Mouse (Mus musculus) 3T3-L1 (cell line): ENCODE data around the gene Arhgef40.

Source experiments
- DNase-seq: peaks from one replicate; pipeline ENCODE4 v3.0.0-alpha.2; 2015; ENCODE audit warnings: low read depth, low spot score

The Arhgef40 gene

DNA sequence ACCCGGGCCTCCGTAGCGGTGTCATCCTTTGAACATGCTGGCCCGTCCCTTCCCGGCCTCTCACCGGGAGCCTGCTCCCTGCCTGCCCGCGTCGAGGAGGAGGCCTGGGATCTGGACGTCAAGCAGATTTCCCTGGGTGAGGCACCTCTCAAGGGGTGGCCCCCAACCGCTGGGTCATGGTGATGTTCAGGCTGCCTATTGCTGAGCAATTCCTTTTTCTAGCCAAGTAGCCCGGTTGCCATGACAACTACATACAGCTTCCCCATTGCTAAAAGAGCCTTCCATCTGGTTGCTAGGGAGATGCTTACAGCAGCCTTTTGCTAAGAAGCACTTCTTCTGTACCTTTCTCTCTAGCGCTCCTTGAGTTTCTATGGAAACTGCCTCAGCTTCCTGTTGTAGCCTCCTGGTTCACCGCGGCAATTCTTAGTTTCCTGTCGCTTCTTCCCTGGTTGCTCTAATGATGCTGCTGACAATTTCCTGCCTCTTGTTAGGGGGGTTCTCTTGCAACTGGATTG, 19.5 kb downstream of the Arhgef40 start:
- DNase-seq: peak; percentile 62

DNA sequence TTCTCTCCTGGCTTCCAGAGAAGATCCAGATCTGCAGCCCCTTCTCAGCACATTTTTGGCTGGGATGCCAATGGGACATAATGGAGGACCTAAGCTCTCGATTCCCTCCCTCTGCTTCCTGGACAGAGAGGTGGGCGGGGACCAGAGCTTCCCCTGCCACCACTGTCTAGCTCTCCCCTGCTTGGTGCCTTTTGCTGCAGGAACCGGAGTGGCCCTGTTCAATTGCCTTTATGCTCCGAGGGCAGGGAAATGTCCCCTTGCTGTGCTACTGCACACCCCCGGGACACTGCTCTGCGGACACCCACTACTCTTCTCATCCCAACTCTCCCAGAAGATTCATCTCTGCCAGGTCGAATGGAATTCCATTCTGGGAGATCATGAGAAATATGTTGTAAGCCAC, 20.6 kb downstream of the Arhgef40 start:
- DNase-seq: no peak

DNA sequence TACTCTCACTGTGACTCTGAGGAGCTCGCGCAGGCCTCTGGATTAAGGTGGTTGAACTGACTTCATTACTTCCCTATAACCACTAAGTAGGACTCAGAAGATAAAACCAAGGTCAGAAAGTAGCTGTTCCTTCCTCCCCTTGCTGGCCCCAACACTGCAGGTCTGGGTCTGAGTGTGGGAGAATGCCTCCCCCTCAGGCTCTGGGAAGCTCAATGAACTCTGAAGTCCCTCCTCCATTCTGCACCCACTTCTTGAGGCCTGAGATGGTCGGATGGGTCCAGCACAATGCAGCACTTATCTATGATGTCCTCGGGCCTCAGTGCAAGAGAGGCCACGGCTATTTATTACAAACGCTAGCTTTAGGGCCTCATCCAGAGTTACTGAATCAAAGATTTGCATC, 21.1 kb downstream of the Arhgef40 start:
- DNase-seq: no peak

DNA sequence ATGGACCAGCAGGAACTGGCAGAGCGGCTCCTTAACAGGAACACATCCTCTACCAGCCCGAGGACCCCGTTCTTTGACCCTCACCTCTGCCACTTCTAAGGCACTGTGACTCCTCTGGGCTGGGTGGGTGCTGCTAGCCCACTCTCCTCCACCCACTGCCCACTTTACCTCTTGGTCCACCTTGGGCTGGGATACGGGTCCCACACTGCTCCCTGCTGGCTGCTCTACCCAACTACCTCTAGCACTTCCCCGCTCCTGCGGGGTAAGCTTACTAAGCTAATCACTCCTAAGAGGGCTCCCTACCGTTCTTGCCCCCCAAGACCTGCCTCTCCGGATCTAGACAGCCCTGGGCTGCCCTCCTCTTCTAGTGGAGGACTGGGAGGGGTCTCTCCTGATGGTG, 21.7 kb downstream of the Arhgef40 start:
- DNase-seq: peak; percentile 48

DNA sequence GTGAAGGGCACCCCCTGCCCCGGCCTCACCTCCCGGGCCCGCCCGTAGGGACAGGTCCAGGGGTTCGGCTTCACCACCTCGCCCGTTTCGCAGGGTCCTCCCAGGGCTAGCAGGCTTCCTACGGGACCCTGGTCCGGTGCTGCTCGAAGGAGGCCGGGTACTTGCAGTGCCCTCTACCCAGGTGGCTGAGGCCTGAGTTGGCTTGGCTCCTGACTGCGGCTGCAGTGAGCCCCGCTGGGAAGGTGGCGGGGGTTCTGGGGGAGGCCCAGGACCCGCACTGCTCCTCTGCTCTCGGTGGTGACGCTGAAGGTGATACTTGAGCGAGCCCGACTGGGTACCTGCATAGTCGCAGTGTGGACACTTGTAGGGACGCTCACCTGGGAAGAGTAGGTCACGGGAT, 22.3 kb downstream of the Arhgef40 start:
- no peak for DNase-seq

DNA sequence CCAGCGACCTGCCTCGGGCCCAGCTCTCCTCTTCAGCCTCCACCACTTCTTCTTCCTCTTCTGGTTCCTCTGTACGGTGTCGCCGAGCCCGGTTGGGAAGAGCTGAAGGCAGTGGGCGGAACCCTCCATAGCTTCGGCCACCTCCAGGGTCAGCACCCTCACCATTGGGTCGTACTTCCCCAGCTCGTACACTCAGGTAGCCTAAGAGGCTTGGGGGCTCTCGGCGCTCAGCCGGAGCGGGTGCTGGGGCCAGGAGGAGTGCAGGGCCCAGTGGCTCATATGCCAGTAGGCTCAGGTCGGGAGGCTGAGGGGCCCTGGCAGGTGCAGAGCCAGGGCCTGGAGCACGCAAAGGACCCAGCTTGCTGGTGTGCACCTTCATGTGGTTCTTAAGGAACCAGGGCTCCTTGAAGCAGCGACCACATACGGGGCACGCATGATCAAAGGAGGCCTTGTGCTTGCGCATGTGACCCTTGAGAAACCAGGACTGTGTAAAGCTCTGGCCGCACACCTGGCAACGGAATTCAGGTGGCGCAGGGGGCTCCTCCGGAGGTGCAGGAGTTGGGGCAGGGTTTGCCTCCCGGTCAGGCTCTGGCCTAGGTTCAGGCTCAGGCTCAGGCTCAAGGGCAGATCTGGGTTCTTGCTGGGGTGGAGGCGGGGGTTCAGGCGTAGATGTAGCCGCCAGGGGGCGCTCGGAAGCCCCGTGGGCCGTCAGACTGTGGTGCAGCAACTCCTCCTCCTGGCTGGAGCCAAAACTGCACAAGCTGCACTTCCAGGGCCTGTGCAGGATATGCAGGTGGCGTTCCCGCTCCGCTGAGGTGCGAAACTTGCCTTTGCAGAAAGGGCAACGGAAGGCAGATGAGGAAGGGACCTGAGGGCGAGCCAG, 24.0 kb downstream of the Arhgef40 start:
- DNase-seq: peak; percentile 86

DNA sequence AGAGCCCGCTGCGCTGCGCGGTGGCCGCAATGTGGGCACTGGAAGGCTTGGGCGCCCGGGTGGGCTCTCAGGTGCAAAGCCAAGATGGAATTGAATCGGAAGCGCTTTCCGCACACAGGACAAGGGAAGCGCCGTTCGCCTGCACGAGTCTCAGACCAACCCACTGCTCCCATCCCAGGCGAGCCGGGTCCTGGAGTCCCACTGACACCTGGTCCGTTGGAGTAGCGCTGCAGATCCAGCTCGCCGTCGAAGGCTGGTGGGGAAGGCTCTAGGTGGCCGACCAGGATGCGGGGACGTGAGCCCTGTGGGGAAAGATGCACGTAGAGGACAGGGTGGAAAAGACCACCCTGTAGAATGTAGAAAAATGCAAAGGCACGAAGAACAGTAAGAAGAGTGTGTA, 24.8 kb downstream of the Arhgef40 start:
- DNase-seq: no peak

DNA sequence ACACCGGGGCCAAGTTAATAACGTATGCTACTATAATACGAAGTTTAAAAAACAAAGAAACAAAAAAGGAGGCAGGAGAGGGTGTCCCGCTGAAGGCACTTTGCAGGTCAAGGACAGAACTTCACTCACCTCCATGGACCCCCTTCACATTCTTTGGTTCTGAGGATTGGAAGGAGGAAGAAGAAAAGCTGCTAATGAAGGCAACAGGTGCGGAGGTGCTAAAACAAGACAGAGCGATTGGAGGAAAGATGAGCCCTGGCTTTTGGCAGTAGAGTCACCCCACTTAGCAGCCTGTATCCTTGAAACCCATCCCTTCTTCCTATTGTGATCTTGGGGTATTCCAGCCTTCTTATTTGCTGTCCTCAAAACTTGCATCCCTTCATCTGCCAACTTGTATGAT, 25.3 kb downstream of the Arhgef40 start:
- no peak for DNase-seq

DNA sequence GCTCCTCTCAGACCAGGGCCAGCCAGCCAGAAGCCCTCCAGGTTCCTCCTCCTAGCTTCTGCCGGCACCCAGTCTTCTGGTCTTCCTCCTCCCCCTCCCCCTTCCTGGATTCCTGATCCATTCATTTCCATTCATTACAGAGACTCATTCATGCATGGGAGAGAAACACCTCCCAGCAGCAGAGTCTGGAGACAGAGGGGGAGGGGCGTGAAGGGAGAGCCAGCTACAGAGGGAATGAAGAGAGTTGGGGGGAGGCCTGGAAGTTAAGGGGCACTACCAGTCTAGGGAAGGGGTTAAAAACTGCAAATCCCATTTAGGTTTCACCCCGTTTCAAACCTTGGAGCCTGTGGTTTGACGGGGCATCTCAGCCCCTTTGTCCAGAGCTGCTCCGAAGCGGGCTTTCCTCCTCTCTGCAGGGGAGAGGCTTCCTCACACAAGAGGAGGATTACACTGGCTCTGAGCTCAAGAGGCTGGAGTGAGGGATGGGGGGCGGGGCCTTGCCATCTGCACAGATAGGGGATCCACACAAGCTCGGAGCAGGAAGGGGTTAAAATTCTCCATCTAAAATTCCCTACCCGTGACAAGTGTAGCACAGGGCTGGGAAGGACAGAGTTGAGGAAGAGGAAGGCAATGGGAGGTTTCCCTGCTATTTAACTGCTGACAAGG, 26.1 kb downstream of the Arhgef40 start:
- no peak for DNase-seq

DNA sequence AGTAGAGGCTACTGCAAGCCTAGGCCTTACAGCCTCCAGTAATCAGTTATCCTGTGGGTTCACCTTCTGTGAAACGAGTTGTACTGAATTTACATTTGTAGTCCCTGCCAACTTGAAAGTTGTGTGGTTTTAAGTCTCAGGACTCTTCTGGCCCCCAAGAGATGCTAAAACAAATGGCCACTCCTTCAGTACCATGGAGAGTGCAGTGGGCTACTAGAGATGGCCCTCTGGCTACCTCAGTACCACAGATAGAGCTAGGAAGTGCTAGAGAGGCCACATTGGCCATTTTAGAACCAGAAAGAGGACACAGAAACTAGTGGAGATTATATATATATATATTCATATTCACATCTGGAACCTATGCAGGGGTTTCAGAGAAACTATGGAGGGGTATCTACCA, 27.2 kb downstream of the Arhgef40 start:
- DNase-seq: peak; percentile 40

DNA sequence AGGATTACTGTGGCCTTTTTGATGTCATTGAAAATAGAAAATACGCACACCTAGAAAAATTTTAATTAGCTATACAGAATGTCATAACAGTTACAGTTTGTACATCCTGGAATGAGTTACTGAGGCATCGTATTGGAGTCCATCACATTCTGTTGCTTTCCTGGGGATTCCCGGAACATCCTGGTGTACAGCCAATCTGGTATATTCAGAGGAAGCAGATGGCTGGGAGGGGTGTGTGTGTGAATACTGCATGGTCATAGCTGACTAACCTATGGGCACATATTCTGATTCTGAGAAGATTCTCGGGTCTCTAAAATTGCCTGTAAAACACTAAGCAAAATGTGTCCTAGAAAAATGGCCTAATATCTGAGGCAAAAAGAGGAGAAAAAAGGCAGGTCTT, 27.6 kb downstream of the Arhgef40 start:
- DNase-seq: peak; percentile 76

DNA sequence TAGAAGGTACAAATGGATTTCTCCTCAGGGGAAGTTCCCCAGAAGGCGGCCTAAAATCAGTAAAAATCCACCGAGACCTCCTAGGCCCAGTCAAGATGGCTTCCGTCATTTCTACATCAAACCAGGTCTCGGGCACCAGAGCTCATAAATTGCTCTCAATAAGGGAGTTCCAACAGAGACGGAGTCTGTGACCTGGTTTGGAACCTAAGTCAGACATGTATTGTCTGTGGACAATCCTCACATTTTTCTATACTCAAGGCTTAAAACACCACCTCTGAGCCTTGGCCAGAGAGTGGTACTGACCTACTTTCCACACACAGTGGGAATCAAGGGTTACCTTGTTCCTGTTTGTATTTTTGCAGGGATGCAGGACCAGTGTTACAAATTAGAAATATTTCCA, 28.0 kb downstream of the Arhgef40 start:
- no peak for DNase-seq

DNA sequence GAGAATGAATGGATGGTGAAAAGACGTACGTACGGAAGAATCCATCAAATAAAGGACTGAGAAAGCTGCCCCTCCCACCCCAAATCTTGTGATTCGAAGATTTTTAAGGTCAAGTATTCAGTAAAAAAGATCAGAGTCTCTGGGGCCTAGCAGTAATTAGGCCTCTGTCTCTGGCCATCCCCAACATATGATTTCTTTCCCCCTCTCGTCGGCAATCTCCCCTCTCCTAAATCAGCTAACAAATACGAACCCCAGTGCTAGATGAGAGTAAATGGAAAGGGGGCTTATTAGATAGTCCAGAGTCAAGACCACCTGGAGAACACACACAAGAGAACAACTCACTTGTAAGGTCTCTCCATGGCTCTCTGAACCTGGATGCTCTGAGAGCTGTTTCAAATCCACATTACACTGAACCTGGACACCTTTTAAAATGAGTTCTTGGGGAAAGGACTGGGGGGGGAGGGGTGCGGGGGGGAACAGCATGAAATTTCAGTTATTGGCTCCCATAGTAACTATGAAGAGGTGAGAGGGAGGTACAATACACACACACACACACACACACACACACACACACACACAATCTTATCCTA, 28.6 kb downstream of the Arhgef40 start:
- DNase-seq: no peak

DNA sequence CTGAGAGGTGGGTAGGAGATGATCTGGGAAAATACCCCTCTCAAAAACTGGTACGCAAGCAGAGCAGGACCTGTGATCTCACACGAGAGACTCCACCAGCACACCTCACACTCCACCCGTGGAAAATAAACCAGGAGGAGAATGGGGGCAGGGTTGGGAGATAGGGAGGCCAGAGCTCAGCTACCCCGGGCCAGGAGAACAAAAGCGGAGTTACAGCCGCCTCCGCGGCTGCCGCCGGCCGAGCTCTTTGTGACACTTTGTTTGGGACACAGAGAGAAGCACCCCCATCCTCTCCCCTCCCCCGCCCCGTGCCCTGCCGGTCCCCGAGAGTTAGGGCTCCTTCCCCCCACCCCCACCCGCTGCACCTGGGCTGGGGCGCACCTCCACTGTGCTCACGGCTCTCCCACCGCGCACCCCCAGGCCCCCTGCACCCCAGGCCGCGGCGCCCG, 29.3 kb downstream of the Arhgef40 start:
- DNase-seq: no peak

DNA sequence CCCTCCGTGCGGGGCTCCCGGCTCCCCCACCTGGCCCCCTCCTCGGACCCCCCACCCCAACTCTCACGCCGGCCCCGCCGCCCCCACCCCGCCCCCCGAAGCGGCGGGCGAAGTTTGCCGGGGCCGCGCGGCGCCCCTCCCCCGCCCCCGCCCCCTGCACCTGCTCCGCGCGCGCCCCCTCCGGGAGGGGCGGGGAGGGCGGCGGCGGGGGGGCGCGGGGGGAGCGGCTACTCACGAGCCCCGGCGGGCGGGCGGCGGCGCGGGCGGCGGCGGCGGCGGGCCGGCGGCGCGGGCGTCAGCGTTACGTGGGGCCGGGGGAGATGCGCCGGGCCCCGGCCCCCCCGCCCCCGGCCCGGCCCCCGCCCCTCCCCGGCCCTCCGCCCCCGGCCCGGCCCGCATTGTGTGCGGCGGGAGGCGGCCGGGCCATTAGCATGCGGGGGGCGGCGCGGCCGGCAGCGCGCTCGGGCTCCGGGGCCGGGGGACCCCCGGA, 29.8 kb downstream of the Arhgef40 start:
- no peak for DNase-seq

DNA sequence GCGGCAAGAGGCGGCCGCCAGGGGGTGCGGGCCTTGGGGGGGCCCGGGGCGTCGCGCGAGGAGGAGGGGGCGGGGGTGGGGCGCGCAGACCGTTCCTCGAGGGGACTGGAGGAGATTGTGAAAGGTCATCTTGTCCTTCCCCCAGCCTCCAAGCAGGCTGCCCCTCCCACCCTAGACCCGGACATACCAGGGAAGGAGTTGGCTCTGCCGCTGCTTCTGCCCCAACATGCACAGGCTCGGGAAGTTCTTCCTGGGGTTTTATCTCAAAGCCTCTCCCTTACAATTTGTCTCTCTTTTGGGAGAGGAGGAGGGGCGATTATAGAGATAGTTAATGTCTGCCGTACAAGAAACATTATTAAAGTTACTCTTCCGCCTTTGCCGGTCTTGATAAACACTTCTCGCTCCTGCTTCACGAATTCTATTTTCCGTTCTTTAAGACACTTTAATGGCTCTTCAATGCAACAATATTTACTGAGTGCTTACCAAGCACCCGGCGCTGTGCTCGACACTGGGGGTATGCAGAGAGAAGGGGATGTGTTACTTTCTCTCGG, 30.3 kb downstream of the Arhgef40 start:
- peak; percentile 68 for DNase-seq

DNA sequence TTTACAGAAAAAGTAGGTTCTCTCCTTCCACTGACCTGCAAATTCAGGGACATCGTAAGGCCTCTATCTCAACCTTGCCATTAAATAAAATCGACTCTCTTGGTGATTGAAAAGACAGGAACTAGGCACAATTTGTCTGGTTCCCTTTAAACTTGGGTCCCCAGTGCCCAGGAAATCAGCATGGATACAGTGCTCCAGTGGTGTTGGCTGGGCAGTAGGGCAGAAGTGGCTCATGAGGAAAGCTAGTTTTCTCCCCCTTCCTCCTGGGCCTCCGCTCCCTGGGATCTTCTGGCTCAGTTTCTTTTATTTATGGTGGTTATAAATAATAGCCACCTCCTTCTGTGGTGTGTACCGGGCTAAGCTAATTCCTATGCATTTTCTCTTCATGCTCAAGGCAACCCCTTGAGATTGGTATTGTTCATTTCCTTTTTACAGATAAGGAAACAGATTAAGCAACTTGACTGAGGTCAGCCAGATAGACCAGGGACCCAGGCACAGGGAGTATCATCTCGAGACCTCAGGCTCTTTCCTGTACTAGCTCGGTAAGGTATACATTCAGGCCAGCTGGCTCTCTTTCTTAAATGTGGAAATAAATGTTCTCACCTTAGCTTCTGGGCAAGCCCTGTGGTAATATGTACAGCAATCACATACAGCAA, 31.1 kb downstream of the Arhgef40 start, which contains the start of gene Tmem253:
TSS of gene Tmem253 (plus strand) at position 214 of the 656 bp plus-strand sequence.
- no peak for DNase-seq

DNA sequence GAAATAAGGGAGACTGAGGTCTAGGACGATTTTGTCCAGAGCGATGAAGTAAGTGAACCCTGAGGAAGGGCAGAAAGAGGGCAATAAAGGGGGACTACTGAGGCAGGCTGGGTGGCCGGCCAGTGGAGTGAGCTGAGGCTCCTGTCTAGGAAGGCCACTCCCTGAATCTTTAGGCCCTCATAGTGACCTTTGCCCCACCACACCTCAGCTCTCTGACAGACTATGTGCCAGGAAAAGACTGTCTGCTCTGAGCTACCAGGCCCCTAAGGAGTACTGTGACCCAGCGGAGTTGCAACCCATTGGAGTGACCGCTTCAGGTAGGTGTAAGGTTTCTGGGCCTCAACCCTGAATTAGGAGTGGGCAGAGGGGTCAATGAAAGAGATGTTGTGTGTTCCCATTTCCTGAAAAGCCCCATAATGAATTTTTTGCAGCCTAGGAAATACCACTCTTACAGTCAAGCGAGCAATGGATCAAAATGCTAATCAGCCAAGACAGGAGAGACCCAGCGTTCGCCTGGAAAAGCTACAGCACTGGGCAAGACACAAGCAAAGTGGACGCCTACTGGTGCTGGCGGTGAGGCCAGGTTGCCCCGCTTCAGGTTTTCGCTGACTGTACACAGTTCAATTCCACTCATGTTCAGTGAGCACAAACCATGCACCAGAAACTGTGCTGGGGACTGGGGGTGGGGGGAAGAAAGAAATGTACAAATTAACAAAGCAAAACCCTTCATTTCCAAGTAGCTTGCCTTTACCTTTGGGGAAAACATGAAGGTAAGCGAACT, 32.3 kb downstream of the Arhgef40 start:
- DNase-seq: no peak

DNA sequence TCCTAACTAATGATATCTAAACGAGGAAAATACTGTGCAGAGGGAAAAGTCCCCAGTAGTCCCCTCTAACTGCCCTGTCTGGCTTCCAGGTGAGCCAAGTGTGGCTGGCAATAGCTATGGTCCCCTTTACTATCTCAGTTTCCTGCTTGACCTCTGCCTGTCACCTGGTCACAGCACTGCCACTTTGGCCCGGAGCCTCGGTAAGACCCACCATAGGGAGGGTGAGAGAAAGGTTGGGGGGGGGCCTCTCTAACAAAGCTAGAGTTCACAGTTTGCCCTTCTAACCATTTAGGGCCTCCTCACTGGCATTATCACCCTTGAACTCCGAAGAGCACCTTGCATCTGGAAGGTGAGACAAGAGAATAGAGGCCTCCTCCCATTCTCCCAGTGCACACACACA, 33.1 kb downstream of the Arhgef40 start:
- DNase-seq: no peak

DNA sequence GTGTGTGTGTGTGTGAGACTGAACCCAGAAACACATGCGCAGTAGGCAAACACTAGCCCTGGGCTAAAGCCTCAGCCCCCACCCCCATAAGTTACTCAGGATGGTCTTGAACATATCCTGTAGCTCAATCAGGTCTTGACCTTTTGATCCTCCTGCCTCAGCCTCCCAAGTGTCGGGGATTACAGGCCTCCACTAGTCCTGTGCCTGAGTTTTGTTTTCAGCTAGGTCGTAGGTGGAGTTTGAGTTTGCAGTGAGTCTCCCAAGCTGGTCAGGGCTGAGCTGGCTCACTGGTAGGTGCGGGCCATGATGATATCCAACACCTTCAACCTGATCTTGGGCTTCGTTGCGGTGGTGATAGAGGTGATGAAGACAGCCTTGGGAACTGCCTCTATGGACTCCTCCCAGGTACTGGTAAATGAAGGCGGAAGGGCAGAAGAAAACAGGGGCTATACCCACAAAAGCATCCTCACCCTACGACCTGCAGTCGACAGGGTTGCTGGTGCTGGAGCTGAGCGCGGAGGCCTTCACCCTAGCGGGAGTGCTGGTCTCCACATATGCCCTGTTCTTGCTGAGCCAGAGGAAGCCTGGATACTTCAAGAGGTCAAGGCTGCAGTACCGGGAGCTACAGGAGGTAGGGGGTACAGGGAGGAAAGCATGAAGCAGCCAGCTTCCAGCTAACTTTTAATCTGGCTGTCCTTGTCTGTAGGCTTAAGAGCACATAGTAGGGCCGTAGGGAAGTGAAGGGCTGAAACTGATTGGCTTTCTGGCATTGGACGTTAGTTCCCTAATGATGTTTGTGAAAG, 33.9 kb downstream of the Arhgef40 start:
- peak; percentile 42 for DNase-seq
